7 mouse cellular contexts compared by ENCODE assay signal in genomic region chr13:108214081-108214484, GRCm38 (mm10). TPM values are rescaled to one million over a fixed set of nuclear protein-coding genes. Genes with fewer than 3 reads are reported as not detected.
DNase-seq lines count a peak whose midpoint lies in the region; ATAC-seq and TF ChIP-seq lines count a peak whose summit lies in the region.

Gene Elovl7, plus strand, starts transcription at chr13:108214404.

- H3K27ac ChIP-seq in heart, adult 2 months: no peak within 1 kb of the TSS
- peak within 1 kb of the TSS; percentile 98 for H3K27ac ChIP-seq in kidney, adult 2 months (ENCODE audit: insufficient read depth, low read depth, low read length)
- H3K27ac ChIP-seq in limb, embryonic 12.5 days: no peak within 1 kb of the TSS
- no peak within 1 kb of the TSS for H3K27ac ChIP-seq in midbrain, embryonic 13.5 days
- no peak within 1 kb of the TSS for H3K27ac ChIP-seq in spleen, adult 2 months (ENCODE audit: insufficient read depth, low read length)

- no peaks in the 10 kb centered on the region for H3K9me3 ChIP-seq in limb, embryonic 12.5 days
- no peaks in the 10 kb centered on the region for H3K9me3 ChIP-seq in midbrain, embryonic 13.5 days

- H3K4me3 ChIP-seq in heart, adult 2 months: peak within 1 kb of the TSS; percentile 57
- peak within 1 kb of the TSS; percentile 95 for H3K4me3 ChIP-seq in kidney, adult 2 months (ENCODE audit: insufficient read depth, low read depth, low read length)
- H3K4me3 ChIP-seq in limb, embryonic 12.5 days (replicated peaks): peak within 1 kb of the TSS; percentile 72
- H3K4me3 ChIP-seq in midbrain, embryonic 13.5 days (replicated peaks): peak within 1 kb of the TSS; percentile 81
- peak within 1 kb of the TSS; percentile 71 for H3K4me3 ChIP-seq in spleen, adult 2 months (ENCODE audit: extremely low read depth, insufficient read depth, insufficient read length)

- intact Hi-C loops in heart, adult 2 months (cut with DNase I): loop anchor here (5.0 kb wide), 1 partner anchor 113 kb away; no protein-coding TSS in a partner anchor

- no peaks in the 10 kb centered on the region for H3K79me2 ChIP-seq in heart, adult 2 months (replicated peaks; ENCODE audit: control insufficient read depth, insufficient read depth, low read length)

- peaks cover 9% of the 10 kb centered on the region for H3K27me3 ChIP-seq in heart, adult 2 months (ENCODE audit: control insufficient read depth, insufficient read depth, low read length)
- no peaks in the 10 kb centered on the region for H3K27me3 ChIP-seq in kidney, adult 2 months (replicated peaks; ENCODE audit: control insufficient read depth, insufficient read depth, low read length)
- peaks cover 56% of the 10 kb centered on the region for H3K27me3 ChIP-seq in limb, embryonic 12.5 days
- H3K27me3 ChIP-seq in midbrain, embryonic 13.5 days: peaks cover 52% of the 10 kb centered on the region
- peaks cover 11% of the 10 kb centered on the region for H3K27me3 ChIP-seq in spleen, adult 2 months (ENCODE audit: control insufficient read depth, insufficient read depth, low read length)

- H3K36me3 ChIP-seq in heart, adult 2 months (ENCODE audit: control insufficient read depth, insufficient read depth, low read length): no peaks in the 10 kb centered on the region
- no peaks in the 10 kb centered on the region for H3K36me3 ChIP-seq in kidney, adult 2 months (ENCODE audit: control insufficient read depth, insufficient read depth, low read length)
- no peaks in the 10 kb centered on the region for H3K36me3 ChIP-seq in limb, embryonic 12.5 days
- H3K36me3 ChIP-seq in midbrain, embryonic 13.5 days: no peaks in the 10 kb centered on the region
- H3K36me3 ChIP-seq in spleen, adult 2 months (ENCODE audit: control insufficient read depth, insufficient read depth, low read length): no peaks in the 10 kb centered on the region

- H3K4me2 ChIP-seq in limb, embryonic 12.5 days: peak within 1 kb of the TSS; percentile 100
- peak within 1 kb of the TSS; percentile 99 for H3K4me2 ChIP-seq in midbrain, embryonic 13.5 days (replicated peaks)

- peak; percentile 81 for DNase-seq in adrenal gland, postnatal 25 days
- DNase-seq in embryo, embryonic 11.5 days (ENCODE audit: low read depth, low spot score): peak; percentile 7
- peak; percentile 66 to 79 for DNase-seq in heart, adult 2 months
- DNase-seq in kidney, adult 2 months: peak; percentile 93
- DNase-seq in spleen, adult 2 months (ENCODE audit: low read depth in 1 of 2, low spot score in 2 of 2): peak; percentile 50 to 69

- H3K4me1 ChIP-seq in heart, adult 2 months (ENCODE audit: control insufficient read depth, insufficient read depth, low read length): no peaks in the 10 kb centered on the region
- H3K4me1 ChIP-seq in kidney, adult 2 months (ENCODE audit: control insufficient read depth, insufficient read depth, low read length): peaks cover 16% of the 10 kb centered on the region
- peaks cover 14% of the 10 kb centered on the region for H3K4me1 ChIP-seq in limb, embryonic 12.5 days (replicated peaks)
- H3K4me1 ChIP-seq in midbrain, embryonic 13.5 days (replicated peaks): peaks cover 17% of the 10 kb centered on the region
- H3K4me1 ChIP-seq in spleen, adult 2 months (ENCODE audit: control insufficient read depth, insufficient read depth, insufficient read length): peaks cover 7% of the 10 kb centered on the region

- peak; percentile 82 for ATAC-seq in limb, embryonic 12.5 days (ENCODE audit: insufficient number of reproducible peaks, insufficient read depth, low FRiP score, low TSS enrichment, low read depth)
- peak; percentile 95 for ATAC-seq in midbrain, embryonic 13.5 days

- peak within 1 kb of the TSS; percentile 65 for H3K9ac ChIP-seq in heart, adult 2 months (ENCODE audit: low read depth, low read length)
- H3K9ac ChIP-seq in limb, embryonic 12.5 days (replicated peaks): peak within 1 kb of the TSS; percentile 63
- H3K9ac ChIP-seq in midbrain, embryonic 13.5 days (replicated peaks): peak within 1 kb of the TSS; percentile 78

- TF ChIP-seq CTCF in heart, adult 2 months (IDR thresholded peaks at IDR 0.05): peak; percentile 53
- peak; percentile 35; the same call in 1 of the 2 replicates for TF ChIP-seq CTCF in kidney, adult 2 months (conservative IDR thresholded peaks at IDR 0.05; ENCODE audit: insufficient read depth, insufficient read length, low read depth, low read length)
- 0 out of 2 replicates have a peak, but pooled peaks have one; percentile 5 for TF ChIP-seq CTCF in spleen, adult 2 months (IDR thresholded peaks at IDR 0.05; ENCODE audit: extremely low read depth, insufficient read depth, insufficient read length, insufficient replicate concordance)

- under 1% methylated on average over 40 of the region's 40 CpGs for WGBS in heart, adult 2 months
- 2% methylated on average over 39 of the region's 40 CpGs for WGBS in kidney, adult 2 months
- under 1% methylated on average over 39 of the region's 40 CpGs for WGBS in limb, embryonic 12.5 days
- under 1% methylated on average over 37 of the region's 40 CpGs for WGBS in midbrain, embryonic 13.5 days
- WGBS in spleen, adult 2 months: under 1% methylated on average over 39 of the region's 40 CpGs

- no peak for TF ChIP-seq EP300 in heart, adult 2 months (IDR thresholded peaks at IDR 0.05; ENCODE audit: insufficient read depth, low read depth, low read length)

- TF ChIP-seq POLR2A in heart, adult 2 months (IDR thresholded peaks at IDR 0.05; ENCODE audit: insufficient read depth, low read depth, low read length): no peak
- no peak for TF ChIP-seq POLR2A in kidney, adult 2 months (IDR thresholded peaks at IDR 0.05; ENCODE audit: low read depth, low read length)
- no peak for TF ChIP-seq POLR2A in spleen, adult 2 months (IDR thresholded peaks at IDR 0.05; ENCODE audit: low read depth, low read length)

RNA-seq across cellular contexts. Expression of gene Elovl7, which starts in this region (rescaled TPM):
- total RNA-seq in adrenal gland, postnatal 25 days (2021): 2.6 TPM in 2 replicates
- total RNA-seq in heart, adult 2 months (2021): under 1 TPM; 0.18 to 0.29 TPM
- 0.20 and 1.6 TPM in 2 replicates for polyA plus RNA-seq in heart, adult 2 months (2012; rRNA removed)
- 17.2 and 20.9 TPM in 2 replicates for polyA plus RNA-seq in kidney, adult 2 months (2012; rRNA removed)
- polyA plus RNA-seq in limb, embryonic 12.5 days (2016; fragmentation: Nextera tagmentation; extraction: Ambion mirVana): 0.98 and 1.3 TPM in 2 replicates
- polyA plus RNA-seq in midbrain, embryonic 13.5 days (2015; fragmentation: Nextera tagmentation; extraction: Ambion mirVana): 0.74 and 0.99 TPM in 2 replicates
- polyA plus RNA-seq in spleen, adult 2 months (2012; rRNA removed): 0.29 and 0.37 TPM in 2 replicates

Comparison
In these comparisons a context has a peak if more than half of its experiments do, and no peak if none do; other contexts are left out.
1. Peak in ATAC-seq, H3K4me3 ChIP-seq, H3K9ac ChIP-seq and H3K4me2 ChIP-seq in midbrain, embryonic 13.5 days; RNA of the gene not detected or under 1 TPM.
2. Peak in DNase-seq and H3K4me3 ChIP-seq in spleen, adult 2 months; RNA of the gene not detected or under 1 TPM.
3. DNase-seq: peak in every context shown above with its lines; median percentile 93 in kidney, adult 2 months; 81 in adrenal gland, postnatal 25 days; 72 in heart, adult 2 months; 60 in spleen, adult 2 months; 7 in embryo, embryonic 11.5 days.